ENCODE assay signal across 8 mouse cellular contexts in the genomic region with DNA sequence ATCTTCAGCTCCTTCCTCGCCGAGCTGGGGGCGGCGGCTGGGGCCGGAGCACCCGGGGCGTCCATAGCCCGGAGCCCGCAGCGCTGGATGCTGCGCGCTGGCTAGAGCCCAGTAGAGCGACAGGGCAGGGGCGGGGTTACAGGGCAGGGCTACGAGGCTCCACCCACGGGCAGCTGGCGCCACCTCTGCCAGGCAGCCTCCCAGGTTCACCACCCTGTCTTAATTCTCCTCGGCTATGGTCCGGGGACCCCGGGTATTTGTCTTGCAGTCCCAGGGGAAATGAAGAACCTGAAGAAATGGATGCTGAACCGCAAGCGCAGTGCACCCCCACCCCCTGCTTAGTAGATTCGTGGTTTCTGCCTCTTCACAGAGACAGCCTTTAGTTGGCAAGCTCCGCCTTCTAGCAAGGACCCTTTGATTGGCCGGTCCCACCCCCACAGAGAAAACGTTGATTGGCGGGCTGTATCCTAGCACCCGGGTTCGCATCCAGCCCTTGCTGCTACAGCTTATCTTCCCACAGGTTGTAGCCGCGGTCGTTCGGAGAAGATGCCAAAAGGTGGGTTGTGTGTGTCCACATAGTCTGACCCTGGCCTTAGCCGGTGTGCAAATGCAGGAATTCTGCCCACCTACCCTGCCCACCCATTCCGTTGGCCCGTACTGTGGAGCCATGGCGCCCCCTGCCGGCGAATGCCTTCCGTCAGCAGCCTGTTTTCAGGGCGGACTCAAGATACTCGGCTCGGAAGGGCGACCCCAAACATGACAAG. TPM values are rescaled to one million over a fixed set of nuclear protein-coding genes. Genes with fewer than 3 reads are reported as not detected.
DNase-seq lines count a peak whose midpoint lies in the region; ATAC-seq and TF ChIP-seq lines count a peak whose summit lies in the region.

A gene (minus strand): TSS at position 385 of the 764 bp plus-strand sequence.

- no peaks in the 10 kb centered on the region for H3K36me3 ChIP-seq in lung, postnatal 0 days (ENCODE audit: insufficient read depth, low read length)

- peak within 1 kb of the TSS; percentile 38; the same call in 1 of the 2 replicates for H3K9ac ChIP-seq in lung, postnatal 0 days (replicated peaks; ENCODE audit: low read depth)

- no peaks in the 10 kb centered on the region for H3K9me3 ChIP-seq in lung, postnatal 0 days (ENCODE audit: low read length)

- ATAC-seq in frontal cortex, adult (ENCODE audit: low TSS enrichment) = peak; percentile 45
- peak; percentile 44 to 48 for ATAC-seq in hematopoietic stem cell, adult 5-6 weeks (replicated peaks in 1 of 2; ENCODE audit: insufficient read depth in 1 of 2, low FRiP score in 2 of 2, low TSS enrichment in 1 of 2, low read depth in 1 of 2, poor library complexity in 2 of 2, severe bottlenecking in 2 of 2)
- peak; percentile 27 for ATAC-seq in lung, postnatal 0 days

- 3% methylated on average over 43 of the region's 44 CpGs for WGBS in lung, postnatal 0 days

- TF ChIP-seq CTCF in lung, postnatal 0 days (IDR thresholded peaks at IDR 0.05) = peak; percentile 98

- no peak for TF ChIP-seq EP300 in lung, postnatal 0 days (IDR thresholded peaks at IDR 0.05)

- H3K4me3 ChIP-seq in lung, postnatal 0 days (ENCODE audit: low read depth, low read length) = peak within 1 kb of the TSS; percentile 33

- H3K4me2 ChIP-seq in lung, postnatal 0 days (replicated peaks; ENCODE audit: low read depth, low read length) = peak within 1 kb of the TSS; percentile 60

- no peaks in the 10 kb centered on the region for H3K27me3 ChIP-seq in lung, postnatal 0 days (replicated peaks; ENCODE audit: insufficient read depth, low read length)

- H3K27ac ChIP-seq in lung, postnatal 0 days (ENCODE audit: low read length) = peak within 1 kb of the TSS; percentile 83

- peaks cover 38% of the 10 kb centered on the region for H3K4me1 ChIP-seq in lung, postnatal 0 days (ENCODE audit: insufficient read depth, low read depth, low read length)

- DNase-seq in MEL-GATA-1-ER (ENCODE audit: extremely low read depth, low read depth) = peak; percentile 89
- peak; percentile 89 for DNase-seq in cerebellum, adult 8-10 months
- peak; percentile 88 to 92 for DNase-seq in layer of hippocampus, postnatal 10 days (ENCODE audit: low spot score in 2 of 2)
- DNase-seq in lung, postnatal 0 days (ENCODE audit: low spot score) = peak; percentile 87
- peak; percentile 68 for DNase-seq in ovary, postnatal 10 days (ENCODE audit: low spot score)
- DNase-seq in thymus, postnatal 25 days = peak; percentile 91

RNA-seq across cellular contexts. Expression of the gene that starts here (rescaled TPM):
- total RNA-seq in hematopoietic stem cell, adult 5-6 weeks (2017) = 7.1 and 12.3 TPM in 2 replicates
- total RNA-seq in layer of hippocampus, postnatal 10 days (2021) = 10 to 100 TPM; 40.9 to 46.6 TPM
- 12.4 and 16.8 TPM in 2 replicates for polyA plus RNA-seq in lung, postnatal 0 days (2015; fragmentation: Nextera tagmentation; extraction: Ambion mirVana)

Comparison
In these comparisons a context has a peak if more than half of its experiments do, and no peak if none do; other contexts are left out.
1. Peak in every context shown above with its lines: DNase-seq, ATAC-seq, H3K4me3 ChIP-seq and H3K27ac ChIP-seq.